Mouse (Mus musculus) thymus, adult 2 months (tissue): ENCODE data around the gene Gm572. TPM values are rescaled to one million over a fixed set of nuclear protein-coding genes. Genes with fewer than 3 reads are reported as not detected.

Experiments
- DNase-seq: peaks from one replicate; pipeline ENCODE4 v3.0.0; 2021
- H3K27ac ChIP-seq: fragments of 200-500 bp; 2 replicates; pipeline ENCODE4 v1.5.1; 2012; ENCODE audit warnings: low read length, control low read depth; ENCODE audit not compliant: control insufficient read depth, insufficient read depth
- H3K27me3 ChIP-seq: fragments of 200-500 bp; 2 replicates; pipeline ENCODE4 v1.6.1; 2012; ENCODE audit warnings: mild to moderate bottlenecking, low read length, moderate library complexity, mixed read lengths; ENCODE audit not compliant: control insufficient read depth, insufficient read depth
- H3K36me3 ChIP-seq: fragments of 200-500 bp; 2 replicates; pipeline ENCODE4 v1.6.1; 2012; ENCODE audit warnings: mild to moderate bottlenecking, low read length, moderate library complexity; ENCODE audit not compliant: control insufficient read depth, insufficient read depth
- H3K4me1 ChIP-seq: fragments of 200-500 bp; replicated peaks from 2 replicates; pipeline ENCODE4 v1.6.1; 2012; ENCODE audit warnings: low read length; ENCODE audit not compliant: control insufficient read depth, insufficient read depth
- H3K4me3 ChIP-seq: fragments of 200-500 bp; 2 replicates; pipeline ENCODE4 v1.5.1; 2012; ENCODE audit warnings: mild to moderate bottlenecking, low read length, control low read depth, moderate library complexity; ENCODE audit not compliant: control insufficient read depth, insufficient read depth
- CTCF ChIP-seq: fragments of 200-500 bp; IDR thresholded peaks from 2 replicates; pipeline ENCODE4 v1.5.1; 2012; ENCODE audit warnings: mild to moderate bottlenecking, control low read depth, low read length, moderate library complexity, borderline replicate concordance; ENCODE audit not compliant: control insufficient read depth, poor library complexity, insufficient read depth; ENCODE audit errors: extremely low read depth
- POLR2A ChIP-seq: fragments of 200-500 bp; IDR thresholded peaks from 2 replicates; pipeline ENCODE4 v1.6.1; 2012; ENCODE audit warnings: mild to moderate bottlenecking, low read length, control low read depth, moderate library complexity; ENCODE audit not compliant: control insufficient read depth, poor library complexity, insufficient read depth; ENCODE audit errors: extremely low read depth
- WGBS: fragments of 180-500 bp; shearing (Covaris S2); methylation state at CpG from one replicate; pipeline ENCODE4 v1.1.7; 2018; 5-methylcytosine and 5-hydroxymethylcytosine counted together
- polyA plus RNA-seq: library from polyadenylated mRNA; depleted of rRNA; stranded (reverse); fragments of >200 nt; gene quantifications from 2 replicates; pipeline ENCODE4 v1.2.3, GENCODE M21; 2012

The Gm572 gene
- polyA plus RNA-seq, 1 experiment, result 0.31 TPM

DNA sequence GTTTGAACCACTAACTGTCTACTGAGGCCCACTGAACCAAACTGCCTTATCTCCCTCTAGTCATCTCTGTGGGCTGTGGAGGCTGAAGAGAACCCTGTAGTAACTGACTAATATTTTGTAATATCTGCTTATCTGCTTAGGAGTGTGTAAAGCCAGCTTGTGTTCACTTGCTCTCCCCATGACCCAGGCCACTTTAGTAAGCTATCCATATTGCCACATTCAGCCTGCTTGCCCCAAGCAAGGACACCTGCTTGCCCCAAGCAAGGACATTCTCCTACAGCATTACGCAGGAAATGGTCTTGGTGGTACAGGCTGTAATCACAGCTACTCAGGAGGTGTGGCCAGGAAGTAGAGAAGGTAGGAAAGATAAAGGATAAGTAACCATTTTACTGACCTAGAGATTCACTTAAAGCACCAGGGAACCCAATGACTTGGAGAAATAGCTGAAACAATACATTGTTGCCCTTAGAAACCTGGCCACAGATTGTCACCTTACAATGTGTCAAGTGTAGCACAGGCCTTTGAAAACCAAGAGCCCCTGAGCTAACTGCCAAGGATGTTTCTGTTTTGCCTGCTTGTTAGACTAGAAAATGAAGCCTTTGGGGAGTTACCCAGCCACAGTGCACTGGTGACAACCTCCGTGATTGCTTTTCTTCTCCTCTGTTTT lies 9.6 kb upstream of the Gm572 start:
- Histone ChIP-seq H3K27ac (no peak overlapping the region), H3K27me3 (no peaks in the 10 kb centered on the region), H3K4me3 (no peak overlapping the region), H3K4me1 (peaks cover 6% of the 10 kb centered on the region), H3K36me3 (no peaks in the 10 kb centered on the region)
- TF ChIP-seq CTCF (no peak), POLR2A (no peak)
- no peak for DNase-seq
- 42% methylated on average over 2 of the region's 2 CpGs for WGBS

DNA sequence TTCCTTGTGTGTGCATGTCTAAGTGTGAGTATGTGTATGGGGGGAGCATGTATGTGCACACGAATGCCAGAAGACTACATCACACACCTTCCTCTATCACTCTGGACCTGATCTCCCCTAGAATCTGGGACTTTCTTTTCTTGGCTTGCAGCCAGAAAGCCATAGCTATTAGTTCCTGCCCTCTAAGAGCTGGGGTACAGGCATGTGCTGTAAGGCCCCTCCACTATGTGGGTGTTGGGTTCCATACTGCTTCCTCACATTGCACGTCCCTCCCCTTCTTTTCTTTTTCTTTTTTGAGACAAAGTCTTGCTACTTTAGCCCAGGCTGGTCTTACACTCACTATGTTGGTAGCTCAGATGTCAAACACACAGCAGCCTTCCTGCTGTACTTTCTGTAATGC lies 7.8 kb upstream of the Gm572 start:
- H3K36me3 ChIP-seq, result no peaks in the 10 kb centered on the region
- H3K4me3 ChIP-seq, result no peak overlapping the region
- TF ChIP-seq POLR2A, result no peak
- no peak for TF ChIP-seq CTCF
- peaks cover 6% of the 10 kb centered on the region for H3K4me1 ChIP-seq
- H3K27me3 ChIP-seq, result no peaks in the 10 kb centered on the region
- 89% methylated on average over 2 of the region's 2 CpGs for WGBS
- DNase-seq, result no peak
- H3K27ac ChIP-seq, result no peak overlapping the region

DNA sequence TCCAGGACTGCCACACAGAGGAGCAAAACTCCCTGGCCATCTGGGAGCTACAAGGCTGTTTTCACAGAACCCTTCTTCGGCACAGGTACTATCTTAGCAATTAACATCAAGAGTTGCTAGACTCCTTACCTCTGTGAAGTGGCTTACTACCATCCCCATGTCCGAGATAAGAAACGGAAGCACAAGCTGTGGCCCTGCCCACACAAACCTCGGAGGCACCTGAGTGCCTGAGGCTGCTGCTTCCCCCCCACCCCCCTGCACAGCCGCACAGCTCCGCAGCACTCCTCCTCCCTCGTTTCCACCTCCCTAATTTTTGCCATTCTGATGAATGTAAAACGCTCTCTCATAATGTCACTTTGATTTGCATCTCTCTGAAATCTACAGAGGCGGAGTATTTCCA lies 4.8 kb upstream of the Gm572 start:
- 10% methylated on average over 9 of the region's 9 CpGs for WGBS
- no peak for DNase-seq
- Histone ChIP-seq H3K27ac (no peak overlapping the region), H3K36me3 (no peaks in the 10 kb centered on the region), H3K4me1 (peaks cover 13% of the 10 kb centered on the region), H3K27me3 (no peaks in the 10 kb centered on the region), H3K4me3 (no peak overlapping the region)
- no peak for TF ChIP-seq POLR2A
- no peak for TF ChIP-seq CTCF

DNA sequence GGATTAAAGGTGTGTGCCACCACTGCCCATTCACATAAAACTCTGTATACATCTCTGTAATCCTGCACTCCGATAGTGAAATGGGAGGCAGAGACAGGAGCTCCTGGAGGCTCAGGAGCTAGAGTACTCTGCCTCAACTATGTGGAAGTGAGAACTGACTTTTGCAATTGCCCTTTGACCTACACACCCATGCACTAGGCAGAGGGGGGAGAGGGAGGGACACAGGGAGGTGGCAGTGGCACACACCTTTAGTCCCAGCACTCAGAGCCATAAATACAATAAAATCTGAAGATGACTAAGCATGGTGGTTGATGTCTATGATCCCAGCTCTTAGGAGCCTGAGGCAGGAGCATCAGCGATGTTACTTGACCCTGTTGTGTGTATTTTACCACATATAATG lies 3.7 kb upstream of the Gm572 start:
- no peak for DNase-seq
- H3K27me3 ChIP-seq, result no peaks in the 10 kb centered on the region
- no peak overlapping the region for H3K4me3 ChIP-seq
- no peak overlapping the region for H3K27ac ChIP-seq
- no peaks in the 10 kb centered on the region for H3K36me3 ChIP-seq
- TF ChIP-seq POLR2A, result no peak
- TF ChIP-seq CTCF, result no peak
- 97% methylated on average over 2 of the region's 2 CpGs for WGBS
- peaks cover 20% of the 10 kb centered on the region for H3K4me1 ChIP-seq

DNA sequence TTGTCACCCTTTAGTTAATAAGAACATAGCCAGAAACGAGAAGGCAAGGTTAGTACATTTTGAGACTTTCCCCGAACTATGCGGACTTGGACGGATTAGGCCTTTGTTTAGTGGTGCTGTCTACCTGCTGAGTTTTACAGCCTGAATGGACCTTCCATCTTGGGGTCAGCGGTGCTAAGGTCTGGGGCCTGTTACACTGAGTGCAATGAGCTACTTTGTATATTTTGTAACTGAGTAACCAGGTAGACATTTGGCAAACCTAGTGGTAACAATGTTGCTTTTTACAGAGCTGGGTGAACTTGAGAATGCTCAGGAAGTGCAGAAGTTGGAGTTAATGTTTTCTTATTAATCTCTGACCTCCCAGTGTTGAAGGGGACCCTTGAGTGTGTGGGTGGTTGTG lies 2.0 kb upstream of the Gm572 start:
- H3K27ac ChIP-seq, result no peak overlapping the region
- TF ChIP-seq CTCF, result no peak
- no peak for TF ChIP-seq POLR2A
- DNase-seq, result no peak
- no peaks in the 10 kb centered on the region for H3K27me3 ChIP-seq
- no peak overlapping the region for H3K4me3 ChIP-seq
- H3K4me1 ChIP-seq, result peaks cover 20% of the 10 kb centered on the region
- H3K36me3 ChIP-seq, result no peaks in the 10 kb centered on the region
- WGBS, result 97% methylated on average over 5 of the region's 5 CpGs

DNA sequence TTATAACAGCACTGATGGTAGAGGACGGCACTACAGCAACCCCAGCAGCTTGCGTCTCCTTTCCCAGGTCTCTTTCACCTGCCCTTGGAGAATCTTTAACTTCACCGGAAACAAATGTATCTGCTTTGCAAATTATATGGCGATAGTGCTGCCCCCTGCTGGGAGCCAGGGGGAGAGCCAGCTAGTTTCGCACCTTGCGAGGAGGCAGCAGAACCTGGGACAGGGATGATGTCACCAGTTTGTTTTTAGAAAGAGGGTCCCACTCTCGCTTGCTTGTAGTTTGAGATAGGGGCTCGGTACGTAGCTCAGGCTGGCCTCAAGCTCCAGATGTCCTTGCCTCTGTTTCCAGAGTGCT lies 1.0 kb downstream of the Gm572 start:
- Histone ChIP-seq H3K36me3 (no peaks in the 10 kb centered on the region), H3K4me3 (peak overlapping the region; percentile 6), H3K27ac (peak overlapping the region; percentile 9; the same call in 1 of the 2 replicates), H3K27me3 (no peaks in the 10 kb centered on the region), H3K4me1 (peaks cover 14% of the 10 kb centered on the region)
- WGBS, result 9% methylated on average over 9 of the region's 9 CpGs
- peak; percentile 83 for DNase-seq
- peak; percentile 84; the same call in 1 of the 2 replicates for TF ChIP-seq CTCF
- no peak for TF ChIP-seq POLR2A

DNA sequence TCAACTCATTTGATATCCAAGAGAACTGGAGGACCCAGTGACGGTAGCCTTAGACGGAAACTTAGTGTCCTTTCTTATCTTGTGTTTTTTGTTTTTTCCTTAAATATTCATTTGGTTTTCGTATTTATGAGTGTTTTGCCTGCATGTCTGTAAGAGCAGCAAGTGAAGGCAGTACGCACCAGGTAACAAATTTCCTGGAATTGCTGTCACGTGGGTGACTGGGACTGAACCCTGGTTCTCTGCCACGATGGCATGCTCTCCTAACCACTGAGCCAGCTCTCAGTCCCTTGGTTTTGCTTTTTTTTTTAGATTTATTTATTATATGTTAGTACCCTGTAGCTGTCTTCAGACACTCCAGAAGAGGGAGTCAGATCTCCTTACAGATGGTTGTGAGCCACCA lies 1.8 kb downstream of the Gm572 start:
- Histone ChIP-seq H3K4me3 (no peak overlapping the region), H3K4me1 (peaks cover 14% of the 10 kb centered on the region), H3K27me3 (no peaks in the 10 kb centered on the region), H3K36me3 (no peaks in the 10 kb centered on the region), H3K27ac (no peak overlapping the region)
- 82% methylated on average over 6 of the region's 6 CpGs for WGBS
- DNase-seq, result no peak
- TF ChIP-seq CTCF (no peak), POLR2A (no peak)
